Mouse (Mus musculus): Measurements from ENCODE around the gene Tmem119. TPM values are rescaled to one million over a fixed set of nuclear protein-coding genes. Genes with fewer than 3 reads are reported as not detected.
"Not testable (repeated sequence)": the region's sequence is repeated elsewhere in the genome, so short reads cannot be mapped to it uniquely, and the experiment has no call there.

The Tmem119 gene
- total RNA-seq, 2 experiments from 2014 or later: 0.93 to 1.1 TPM

DNA sequence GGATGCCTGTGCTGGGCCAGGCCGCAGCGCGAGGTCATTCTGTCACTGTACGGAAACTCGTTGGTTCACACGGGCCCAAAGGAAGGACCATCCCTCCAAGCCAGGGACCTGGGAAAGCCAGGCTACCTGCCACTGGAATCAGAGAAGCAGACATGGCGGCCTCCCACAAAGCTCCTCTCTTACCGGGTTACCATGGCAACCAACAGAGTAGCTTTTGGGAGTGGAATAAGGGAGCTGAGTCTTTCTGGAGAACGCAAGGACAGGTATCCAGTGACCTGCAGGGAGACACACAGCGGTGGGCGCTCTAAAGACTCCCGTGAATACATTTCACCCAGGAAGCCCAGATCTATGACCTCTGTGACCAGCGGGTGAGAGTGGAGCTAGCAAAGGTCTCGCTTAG is 18.3 kb upstream of the Tmem119 start:
- DNase-seq (ENCODE audit: low spot score): no peak

DNA sequence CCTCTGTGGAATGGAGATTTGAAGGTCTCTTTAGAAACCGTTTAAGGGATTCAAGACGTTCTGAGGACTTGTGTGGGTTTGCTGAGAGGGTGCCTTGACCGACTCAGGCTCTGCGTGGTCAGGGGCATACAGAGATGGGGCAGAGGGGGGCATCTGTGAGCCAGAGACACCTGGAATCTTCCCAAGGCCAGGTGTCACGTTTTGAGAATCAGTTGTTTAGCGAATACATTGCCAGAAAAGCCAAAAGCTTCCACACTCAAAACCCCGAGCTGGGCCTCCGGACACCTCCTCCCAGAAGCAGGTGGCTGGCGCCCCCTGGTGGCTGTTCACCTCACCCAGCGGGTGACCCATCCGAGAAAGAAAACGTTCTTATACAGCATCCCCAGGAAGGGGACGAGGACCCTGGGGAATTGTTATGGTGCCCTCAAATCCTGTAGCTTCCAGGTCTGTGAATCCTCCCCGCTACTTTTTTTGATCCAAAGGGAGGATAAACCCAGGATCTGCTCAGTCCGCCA is 15.4 kb upstream of the Tmem119 start:
- DNase-seq (ENCODE audit: low spot score): peak; percentile 47

DNA sequence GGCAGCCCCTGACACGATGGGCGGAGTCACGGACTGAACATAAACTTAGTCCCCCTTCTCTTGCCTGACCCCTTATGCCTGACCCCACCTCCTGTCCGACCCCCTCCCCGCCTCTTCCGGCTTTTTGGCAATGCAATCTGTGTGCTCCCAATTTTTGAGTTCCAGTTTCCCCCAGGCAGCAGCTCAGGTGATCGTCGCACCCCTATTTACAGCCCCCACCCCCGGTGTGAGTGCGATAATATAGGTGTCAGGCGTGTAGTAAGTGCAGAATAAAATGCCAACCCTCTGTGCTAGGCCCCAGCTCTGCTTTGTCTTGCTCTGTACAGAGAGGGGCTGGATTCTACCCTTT is 14.7 kb upstream of the Tmem119 start:
- no peak for DNase-seq (ENCODE audit: low spot score)

DNA sequence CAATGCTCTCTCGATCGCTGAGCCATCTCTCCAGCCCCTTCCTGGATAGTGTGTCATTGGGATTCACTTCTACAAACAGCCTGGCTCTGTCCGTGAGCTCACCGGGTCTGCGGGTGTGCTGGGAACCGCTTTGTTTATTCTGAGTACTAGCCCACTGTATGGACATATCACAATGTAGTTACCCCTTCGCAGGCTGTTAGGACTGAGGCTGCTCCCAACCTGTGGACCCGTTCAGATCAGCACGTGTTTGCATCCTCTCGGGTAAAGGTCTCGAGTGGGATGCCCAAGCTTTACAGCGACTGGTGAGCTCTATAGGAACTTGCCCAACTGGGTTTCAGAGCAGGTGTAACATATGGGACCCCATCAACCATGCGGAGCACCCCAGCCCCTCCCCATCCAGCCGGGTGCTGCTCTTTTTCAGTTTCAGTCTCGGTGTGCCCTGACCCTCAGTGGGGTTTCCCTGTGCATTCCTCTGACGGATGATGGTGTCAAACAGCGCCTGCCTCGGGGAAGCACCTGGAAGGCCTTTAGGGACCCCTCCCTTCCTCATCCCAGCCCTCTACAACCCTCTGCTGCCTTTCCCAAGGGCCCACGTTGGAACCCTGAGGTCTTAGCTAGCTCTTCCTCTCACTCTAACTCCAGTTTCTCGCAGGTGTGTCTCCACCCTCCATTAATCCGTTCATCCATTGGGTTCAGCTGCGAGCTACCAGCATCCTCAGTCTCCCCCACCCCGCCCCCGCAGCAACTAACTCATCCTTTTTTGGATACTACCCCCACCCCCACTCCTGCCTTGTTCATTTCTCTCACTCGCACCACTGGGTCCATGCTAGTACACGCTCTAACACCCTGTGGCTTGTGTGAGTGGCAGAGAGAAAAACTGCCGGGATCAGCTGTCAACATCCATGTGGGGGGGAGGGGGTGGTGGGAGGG is 14.1 kb upstream of the Tmem119 start:
- no peak for DNase-seq (ENCODE audit: low spot score)

DNA sequence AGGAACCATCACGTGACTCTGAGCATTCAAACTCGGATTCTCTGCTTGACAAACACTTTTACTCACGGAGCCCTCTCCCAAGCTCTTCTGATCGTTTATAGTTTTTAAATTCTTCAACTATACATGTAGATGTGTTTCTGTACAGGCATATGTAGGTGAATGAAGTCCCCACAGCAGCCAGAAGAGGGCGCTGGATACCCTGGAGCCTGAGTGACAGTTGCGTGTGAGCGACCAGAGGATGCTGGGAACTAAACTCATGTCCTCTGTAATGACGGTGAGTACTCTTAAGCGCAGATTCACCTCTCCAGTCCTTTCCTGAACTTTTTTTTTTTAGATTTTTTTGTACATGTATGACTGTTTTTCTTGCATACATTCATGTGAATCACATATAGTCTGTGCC is 13.3 kb upstream of the Tmem119 start:
- no peak for DNase-seq (ENCODE audit: low spot score)

DNA sequence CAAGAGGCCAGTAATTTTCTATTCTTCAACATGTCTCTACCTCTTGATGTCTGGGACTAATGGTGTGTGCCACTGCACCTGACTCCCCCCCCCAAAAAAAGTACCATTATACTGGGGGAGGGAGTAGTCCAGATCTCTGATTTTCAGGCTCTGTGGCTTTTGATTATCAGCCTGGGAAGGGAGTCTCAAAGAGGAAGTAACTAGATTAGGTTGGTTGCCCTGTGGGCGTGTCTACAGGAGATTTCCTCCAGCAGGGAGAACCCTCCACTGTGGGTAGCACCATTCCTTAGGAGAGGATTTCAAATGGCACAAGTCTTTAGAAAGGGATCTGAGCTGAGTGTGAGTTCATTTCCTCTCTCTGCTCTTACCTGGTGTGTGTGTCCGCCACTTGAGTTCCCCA is 12.3 kb upstream of the Tmem119 start:
- no peak for DNase-seq (ENCODE audit: low spot score)

DNA sequence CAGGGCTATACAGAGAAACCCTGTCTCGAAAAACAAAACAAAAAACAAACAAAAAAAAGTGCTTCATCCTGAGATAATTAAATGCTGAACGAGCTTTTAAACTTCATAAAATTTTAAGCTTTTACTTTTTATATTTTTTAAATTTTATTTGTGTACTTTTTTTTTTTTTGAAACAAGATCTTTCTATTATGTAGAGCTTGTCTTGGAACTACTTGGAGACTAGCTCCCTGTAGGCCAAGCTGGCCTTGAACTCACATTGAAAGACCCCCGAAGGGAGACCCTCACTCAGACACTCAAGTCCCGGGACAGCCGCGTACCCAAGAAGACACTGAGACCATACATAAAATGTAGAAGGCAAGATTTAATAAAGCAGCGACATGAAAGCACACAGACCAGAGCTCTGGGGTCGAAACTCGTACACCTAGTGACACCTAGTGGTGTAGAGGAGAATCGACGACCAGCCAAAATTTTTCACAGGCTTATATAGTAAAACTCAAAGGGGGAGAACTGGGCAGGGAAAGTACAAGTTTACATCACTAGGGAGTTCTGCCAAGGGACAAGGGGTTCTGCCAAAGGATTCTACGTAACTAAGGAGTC is 11.6 kb upstream of the Tmem119 start:
- not testable (repeated sequence) for DNase-seq (ENCODE audit: low spot score)

DNA sequence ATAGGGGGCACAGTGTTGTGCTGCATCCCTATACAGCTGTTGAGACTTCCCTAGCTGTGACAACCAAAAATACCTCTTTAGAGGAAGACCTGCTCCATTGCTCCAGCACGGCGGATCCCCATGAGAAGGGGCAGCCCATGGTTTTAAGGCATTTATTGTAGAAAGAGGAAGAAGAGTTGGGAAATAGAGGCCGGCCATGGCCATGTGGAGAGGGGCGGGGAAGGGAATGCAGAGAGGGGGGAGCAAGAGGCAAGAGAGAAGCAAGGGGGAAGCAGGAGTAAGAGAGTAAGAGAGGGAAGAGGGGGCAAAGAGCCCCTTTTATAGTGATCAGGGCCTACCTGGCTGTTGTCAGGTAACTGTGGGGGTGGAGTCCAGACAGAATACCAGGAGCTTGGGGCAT is 9.8 kb upstream of the Tmem119 start:
- no peak for DNase-seq (ENCODE audit: low spot score)

DNA sequence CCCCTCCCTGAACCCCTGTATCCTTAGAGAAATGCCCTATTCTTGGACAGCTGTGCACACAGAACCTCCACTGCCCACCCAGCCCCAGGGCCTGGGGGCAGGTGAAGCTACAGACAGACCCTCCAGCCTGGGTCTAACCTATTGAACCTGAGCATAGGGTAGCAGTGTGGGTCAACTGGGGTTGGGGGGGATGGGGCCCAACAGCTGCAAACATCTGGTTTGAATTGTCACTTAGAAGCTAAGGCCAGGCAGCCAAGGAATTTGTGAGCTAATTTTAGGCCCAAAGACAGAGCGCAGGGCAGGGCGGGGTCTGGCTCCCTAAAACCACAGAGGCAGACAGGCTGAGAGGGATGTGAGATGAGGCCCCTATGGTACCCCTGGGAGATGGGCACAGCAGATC is 7.9 kb upstream of the Tmem119 start:
- DNase-seq (ENCODE audit: low spot score): no peak

DNA sequence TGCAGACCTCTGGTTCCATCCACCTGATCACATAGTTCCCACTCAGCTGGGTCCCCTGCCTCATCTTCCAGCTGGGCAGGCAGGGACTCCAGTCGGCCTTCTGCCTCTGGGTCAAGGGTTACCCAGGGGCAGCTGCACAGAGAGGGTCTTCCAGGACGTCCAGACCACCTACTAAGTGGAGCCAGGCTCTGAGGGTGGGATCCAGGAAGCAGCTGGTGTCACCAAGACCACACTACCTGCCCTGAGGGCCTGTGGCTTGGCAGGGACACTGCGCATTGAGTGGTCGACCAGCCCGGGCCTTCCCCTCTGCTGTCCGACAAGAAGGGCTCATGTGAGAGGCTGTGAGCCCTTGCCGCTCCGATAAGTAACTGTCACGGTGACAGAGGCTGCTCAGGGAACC is 7.4 kb upstream of the Tmem119 start:
- no peak for DNase-seq (ENCODE audit: low spot score)

DNA sequence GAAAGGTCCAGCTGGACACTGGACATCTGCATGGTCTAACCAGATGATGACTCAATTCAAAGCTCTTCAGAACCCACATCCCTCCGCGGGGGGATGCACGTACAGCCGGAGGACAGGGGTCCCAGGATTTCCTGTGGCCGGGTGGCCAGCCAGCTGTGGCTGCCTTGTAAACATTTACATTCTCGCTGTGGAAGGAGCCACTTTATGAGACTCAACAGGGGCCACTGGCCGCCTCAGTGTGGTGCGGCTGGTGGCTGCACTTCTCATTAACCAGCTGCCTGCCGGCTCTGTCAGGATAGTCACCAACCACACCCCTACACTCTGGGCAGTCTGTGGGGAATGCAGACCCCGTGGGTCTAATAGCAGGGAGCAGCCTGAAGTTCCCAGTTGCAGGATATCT is 6.1 kb upstream of the Tmem119 start:
- DNase-seq (ENCODE audit: low spot score): no peak

DNA sequence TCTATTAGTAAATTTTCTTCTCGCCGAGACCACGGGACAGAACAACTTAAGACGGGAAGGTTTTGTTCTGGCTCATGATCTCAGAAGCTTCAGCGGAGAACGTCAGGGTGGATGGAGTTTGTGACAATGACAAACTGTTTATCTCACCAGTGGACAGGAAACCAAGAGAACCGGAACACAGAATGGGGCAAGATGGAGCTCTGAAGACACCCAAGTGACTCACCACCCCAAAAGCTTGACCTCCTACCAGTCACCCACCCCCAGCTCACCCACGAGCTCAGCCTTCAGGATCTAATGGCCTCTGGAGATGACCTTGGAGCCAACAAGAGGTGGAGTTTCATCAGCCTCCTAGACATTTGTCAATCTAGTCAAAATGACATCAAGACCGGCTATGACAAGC is 5.0 kb upstream of the Tmem119 start:
- DNase-seq (ENCODE audit: low spot score): no peak

DNA sequence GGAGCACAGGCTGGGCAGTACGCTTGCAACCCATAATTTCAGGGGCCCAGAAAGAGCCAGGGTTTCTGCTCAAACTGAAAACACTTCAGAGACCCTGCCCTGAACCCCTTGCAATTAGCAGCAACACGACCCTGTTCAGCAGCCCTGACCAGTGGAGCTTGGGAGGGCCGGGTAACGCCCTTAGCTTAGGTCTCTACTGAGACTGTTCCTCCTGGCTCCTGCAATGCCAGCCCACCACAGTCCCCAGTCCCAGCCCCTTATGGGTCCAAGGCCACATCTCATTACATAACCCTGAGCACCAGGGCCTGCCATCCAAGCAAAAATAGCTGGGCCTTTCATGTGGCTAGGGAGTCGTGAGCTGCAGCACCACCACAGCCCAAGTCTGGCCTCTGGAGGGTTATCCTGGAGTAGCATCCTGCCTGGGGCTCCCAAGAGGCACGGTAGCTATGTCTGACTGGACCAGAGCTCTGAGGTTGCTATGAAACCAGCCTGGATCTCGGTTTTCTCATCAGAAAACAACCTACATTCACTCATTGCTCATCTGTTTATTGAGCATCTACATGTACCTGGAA is 4.2 kb upstream of the Tmem119 start:
- DNase-seq (ENCODE audit: low spot score): no peak

DNA sequence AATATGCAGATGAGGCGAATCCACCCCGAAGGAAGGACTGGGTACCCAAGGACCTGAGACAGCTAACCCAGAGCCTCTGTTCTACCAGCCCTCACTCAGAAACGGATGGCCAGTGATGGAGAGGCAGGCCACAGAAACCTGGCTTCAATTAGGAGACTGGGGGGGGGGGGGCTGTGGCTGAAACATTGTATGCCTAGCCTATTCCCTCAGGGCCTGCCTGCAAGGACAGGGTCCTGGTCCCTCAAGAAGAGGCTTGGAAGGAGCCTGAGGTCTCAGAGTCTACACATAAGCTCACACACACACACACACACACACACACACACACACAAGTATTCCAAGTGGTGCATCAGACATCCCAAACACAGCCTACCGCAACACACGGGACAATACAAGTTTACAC is 625 bp downstream of the Tmem119 start:
- no peak for DNase-seq (ENCODE audit: low spot score)

DNA sequence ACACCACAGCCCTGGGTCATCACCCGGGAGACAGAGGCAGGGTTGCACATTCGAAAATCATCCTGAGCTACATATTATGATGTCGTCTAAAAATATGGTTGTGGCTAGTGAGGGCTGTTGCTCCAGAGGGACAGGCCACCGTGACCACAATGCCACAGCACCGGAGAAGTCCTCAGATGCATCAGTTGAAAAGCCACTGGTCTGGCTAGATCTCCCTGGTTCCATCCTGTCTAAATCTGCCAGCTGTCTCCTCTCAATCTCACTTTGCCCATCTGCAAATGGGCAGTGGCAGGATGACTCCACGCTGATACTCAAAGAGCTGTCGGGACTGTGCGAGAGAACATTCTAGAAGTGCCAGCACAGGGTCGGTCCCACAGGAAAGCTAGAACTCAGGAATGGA is 1.8 kb downstream of the Tmem119 start:
- no peak for DNase-seq (ENCODE audit: low spot score)

DNA sequence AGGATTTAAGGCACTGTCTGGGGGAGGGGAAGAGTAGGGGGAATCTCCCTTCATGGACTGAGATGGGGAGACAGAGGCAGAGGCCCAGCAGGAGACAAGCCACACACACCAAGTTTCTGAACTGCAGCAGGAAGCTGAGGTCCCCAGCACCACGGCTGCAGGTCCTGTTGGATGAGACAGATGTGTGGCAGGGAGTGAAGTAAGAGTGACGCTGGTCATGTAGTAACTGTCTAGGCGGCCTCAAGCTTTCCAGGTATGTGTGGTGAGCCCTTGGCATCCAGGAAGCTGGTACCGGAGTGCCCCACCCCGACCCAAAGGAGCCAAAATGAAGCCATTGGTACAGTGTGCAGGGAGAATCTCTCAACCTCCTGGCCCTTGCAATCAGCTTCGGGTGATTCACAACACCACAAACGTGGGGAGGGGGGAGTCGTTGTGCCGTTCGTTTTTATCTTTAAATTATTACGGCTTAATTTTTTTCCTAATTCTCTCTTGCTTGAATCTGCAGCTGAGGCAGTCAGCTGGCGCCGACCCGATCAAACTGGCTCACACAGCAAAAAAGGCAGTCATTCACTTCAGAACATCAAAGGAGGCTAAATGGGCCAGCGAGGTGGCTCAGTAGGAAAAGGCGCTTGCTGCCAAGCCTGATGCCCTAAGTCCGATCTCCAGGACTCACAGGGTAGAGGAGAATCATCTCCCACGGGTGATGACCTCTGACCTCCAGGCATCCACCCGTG is 3.0 kb downstream of the Tmem119 start:
- DNase-seq (ENCODE audit: low spot score): no peak

DNA sequence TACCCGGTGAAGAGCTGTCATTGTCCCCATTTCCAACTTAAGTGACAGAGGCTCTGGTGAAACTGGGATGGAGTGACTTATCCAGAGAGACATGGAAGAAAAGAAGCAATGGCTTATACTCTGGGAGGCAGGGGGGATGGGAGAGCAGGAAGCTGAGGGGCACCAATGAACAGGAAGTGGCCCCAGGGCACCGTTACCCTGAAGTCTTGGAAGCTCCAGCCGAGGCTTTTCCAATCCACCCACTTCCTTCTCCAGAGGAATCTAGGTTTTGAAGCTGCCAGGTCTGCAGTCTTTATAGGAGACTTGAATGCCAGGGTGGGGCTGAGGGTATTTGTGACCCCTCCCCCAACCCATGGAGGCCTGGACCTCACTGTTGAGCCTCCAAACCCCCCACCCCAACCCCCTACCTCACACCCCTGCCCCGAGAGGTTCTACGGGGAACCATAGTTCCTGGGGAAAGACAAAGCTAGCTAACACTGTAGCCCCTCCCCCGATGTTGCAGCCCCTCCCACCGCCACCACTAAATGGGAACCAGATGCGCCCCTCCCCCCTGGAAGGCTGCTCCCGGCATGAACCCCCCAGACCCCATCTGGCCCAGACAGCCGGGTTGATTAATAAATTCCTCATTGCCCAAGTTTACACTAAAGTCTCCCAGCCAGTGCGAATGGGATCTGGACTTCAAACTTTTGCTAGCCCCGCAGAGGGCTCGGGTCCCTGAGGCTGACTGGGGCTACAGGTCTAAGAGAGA is 3.7 kb downstream of the Tmem119 start:
- DNase-seq (ENCODE audit: low spot score): no peak

DNA sequence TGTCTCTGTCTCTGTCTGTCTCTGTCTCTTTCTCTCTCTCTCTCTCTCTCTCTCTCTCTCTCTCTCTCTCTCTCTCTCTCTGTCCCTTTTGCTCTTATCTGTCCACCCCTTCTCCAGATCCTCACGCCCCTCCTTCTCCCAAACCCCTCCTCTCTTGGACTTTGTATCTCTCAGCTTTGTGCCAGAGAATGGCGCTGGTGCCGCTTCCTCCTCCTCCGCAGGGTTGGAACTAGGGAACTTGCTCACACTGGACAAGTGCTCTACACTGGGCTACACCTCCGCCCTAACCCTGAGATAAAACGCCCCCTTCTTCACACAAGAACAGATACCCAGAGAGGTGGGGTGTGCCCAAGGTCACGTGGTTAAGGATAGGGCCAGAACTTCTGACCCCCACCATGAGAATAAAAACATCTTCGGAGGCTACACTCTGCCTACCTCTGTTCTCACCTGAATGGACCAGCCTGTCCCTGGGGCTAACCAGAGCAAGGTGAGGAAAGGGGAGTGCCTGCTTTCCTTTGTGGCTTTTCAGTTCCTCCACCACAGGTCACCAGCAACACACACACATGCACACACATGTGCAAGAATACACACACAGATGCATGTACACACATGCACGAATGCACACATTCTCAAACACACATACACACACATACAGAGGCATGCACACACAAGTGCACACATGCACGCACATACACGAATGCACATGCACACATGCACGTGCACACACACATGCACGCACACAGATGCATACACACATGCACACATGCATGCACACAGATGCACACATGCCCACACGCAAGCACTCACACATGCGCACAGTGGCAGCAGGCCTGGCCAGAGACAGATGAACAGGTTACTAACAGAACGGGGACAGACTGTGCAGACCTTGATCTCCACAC is 8.9 kb downstream of the Tmem119 start:
- DNase-seq (ENCODE audit: low spot score): no peak

DNA sequence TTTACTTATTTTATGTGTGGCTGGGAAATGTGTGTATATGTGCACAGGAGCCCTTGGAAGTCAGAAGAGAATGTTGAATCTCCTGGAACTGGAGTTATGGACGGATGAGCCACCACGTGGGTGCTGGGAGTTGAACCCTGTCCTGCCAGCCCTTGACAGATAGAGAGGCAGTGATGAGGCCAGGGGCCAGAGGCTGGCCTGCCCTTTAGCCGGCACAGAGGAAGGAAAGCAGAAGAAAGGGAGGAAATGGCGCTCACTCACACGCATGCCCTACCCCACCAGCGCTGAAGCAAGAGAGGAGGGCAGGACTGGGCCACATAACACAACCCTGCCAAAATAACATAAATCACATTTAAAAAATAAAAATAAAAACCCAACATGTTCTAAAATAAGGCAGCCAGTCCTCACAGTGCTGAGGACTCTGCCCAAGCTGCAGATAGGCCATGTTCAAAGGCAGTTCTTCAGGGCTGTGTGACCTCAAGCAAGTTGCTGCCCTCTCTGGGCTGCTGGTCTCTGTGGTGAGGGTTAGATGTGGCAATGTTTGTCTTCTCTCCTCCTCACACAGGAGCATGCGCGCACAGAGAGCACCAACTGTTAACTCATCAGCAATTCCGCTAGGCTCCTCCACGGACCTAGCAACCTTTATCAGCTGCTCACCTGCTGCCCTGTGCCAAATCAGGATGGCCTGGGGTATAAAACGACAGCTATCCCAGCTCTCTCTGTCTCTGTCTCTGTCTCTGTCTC is 9.7 kb downstream of the Tmem119 start:
- DNase-seq (ENCODE audit: low spot score): no peak

All from gastrocnemius, adult 18-20 months (tissue).